Mouse (Mus musculus) heart, adult 2 months (tissue): ENCODE measurements around the gene Hs3st5. TPM values are rescaled to one million over a fixed set of nuclear protein-coding genes. Genes with fewer than 3 reads are reported as not detected.

Experiments used
- DNase-seq, 2 experiments: peaks; one replicate each; pipeline ENCODE4 v3.0.0; 2021
- H3K27ac ChIP-seq: fragments of 200-600 bp; 2 replicates; pipeline ENCODE4 v1.8.1; 2022
- H3K27me3 ChIP-seq: fragments of 200-500 bp; 2 replicates; pipeline ENCODE4 v1.6.1; 2012; ENCODE audit warnings: mild to moderate bottlenecking, low read length, inconsistent platforms, mixed read lengths; ENCODE audit not compliant: control insufficient read depth, insufficient read depth
- H3K36me3 ChIP-seq: fragments of 200-500 bp; 2 replicates; pipeline ENCODE4 v1.6.1; 2012; ENCODE audit warnings: low read length, inconsistent platforms; ENCODE audit not compliant: control insufficient read depth, insufficient read depth
- H3K4me1 ChIP-seq: fragments of 200-500 bp; 2 replicates; pipeline ENCODE4 v1.6.1; 2011; ENCODE audit warnings: low read length; ENCODE audit not compliant: control insufficient read depth, insufficient read depth
- H3K4me3 ChIP-seq: fragments of 200-600 bp; 2 replicates; pipeline ENCODE4 v1.8.1; 2022
- H3K79me2 ChIP-seq: fragments of 200-500 bp; replicated peaks from 2 replicates; pipeline ENCODE4 v1.6.1; 2012; ENCODE audit warnings: mild to moderate bottlenecking, inconsistent platforms, low read length, moderate library complexity, mixed read lengths; ENCODE audit not compliant: control insufficient read depth, insufficient read depth
- H3K9ac ChIP-seq: fragments of 200-500 bp; 2 replicates; pipeline ENCODE4 v1.6.1; 2012; ENCODE audit warnings: low read depth, mild to moderate bottlenecking, control low read depth, inconsistent platforms, low read length, mixed read lengths
- CTCF ChIP-seq: fragments of 200-600 bp; IDR thresholded peaks from 2 replicates; pipeline ENCODE4 v1.8.1; 2022; ENCODE audit warnings: antibody characterized with exemption, mild to moderate bottlenecking, moderate library complexity
- EP300 ChIP-seq: fragments of 200-500 bp; IDR thresholded peaks from 2 replicates; pipeline ENCODE4 v1.6.1; 2011; ENCODE audit warnings: low read depth, low read length, control low read depth; ENCODE audit not compliant: insufficient read depth
- POLR2A ChIP-seq: fragments of 200-500 bp; IDR thresholded peaks from 2 replicates; pipeline ENCODE4 v1.6.1; 2011; ENCODE audit warnings: mild to moderate bottlenecking, low read depth, low read length, control low read depth; ENCODE audit not compliant: insufficient read depth
- WGBS: fragments of 180-500 bp; shearing (Covaris S2); methylation state at CpG from one replicate; pipeline ENCODE4 v1.1.7; 2018; 5-methylcytosine and 5-hydroxymethylcytosine counted together
- intact Hi-C: fragments of 180-260 bp; cut with DNase I; formaldehyde crosslinking; loops from one replicate; pipeline ENCODE4 v1.15.1; 2025
- polyA plus RNA-seq: library from polyadenylated mRNA; depleted of rRNA; stranded (reverse); fragments of >200 nt; gene quantifications from 2 replicates; pipeline ENCODE4 v1.2.3, GENCODE M21; 2012
- total RNA-seq, 2 experiments: library from RNA; stranded (reverse); gene quantifications; 2 replicates each; pipeline ENCODE4 v1.2.3; 2021

The Hs3st5 gene
- total and polyA plus RNA-seq, 3 experiments = 0.49 to 4.7 (median 2.4) TPM

DNA sequence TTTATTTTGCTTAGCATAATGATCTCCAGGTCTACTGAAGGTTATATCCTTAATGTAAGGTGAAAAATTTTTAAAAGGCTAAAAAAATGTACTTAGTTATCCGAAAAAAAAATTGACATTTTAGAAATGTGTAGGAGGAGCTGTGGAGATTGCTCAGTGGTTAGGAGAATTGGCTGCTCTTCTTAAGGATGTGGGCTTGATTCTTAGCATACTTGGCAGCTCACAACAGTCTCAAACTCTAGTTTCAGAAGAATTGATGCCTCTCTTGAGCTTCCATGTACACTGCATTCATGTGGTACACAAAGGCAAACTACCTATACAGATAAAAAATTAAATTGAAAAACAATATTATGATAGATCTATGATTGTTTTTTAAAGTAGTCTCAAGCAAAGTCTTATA, 125.1 kb downstream of the Hs3st5 start:
- no peak overlapping the region for H3K27ac ChIP-seq
- H3K4me1 ChIP-seq = no peaks in the 10 kb centered on the region
- no peaks in the 10 kb centered on the region for H3K27me3 ChIP-seq
- intact Hi-C loops = no loop called here
- H3K9ac ChIP-seq = no peak overlapping the region
- TF ChIP-seq EP300 (no peak), POLR2A (no peak), CTCF (no peak)
- no peak overlapping the region for H3K4me3 ChIP-seq
- no peaks in the 10 kb centered on the region for H3K36me3 ChIP-seq
- no peak for DNase-seq
- 42% methylated on average over 1 of the region's 1 CpGs for WGBS
- H3K79me2 ChIP-seq = no peaks in the 10 kb centered on the region

DNA sequence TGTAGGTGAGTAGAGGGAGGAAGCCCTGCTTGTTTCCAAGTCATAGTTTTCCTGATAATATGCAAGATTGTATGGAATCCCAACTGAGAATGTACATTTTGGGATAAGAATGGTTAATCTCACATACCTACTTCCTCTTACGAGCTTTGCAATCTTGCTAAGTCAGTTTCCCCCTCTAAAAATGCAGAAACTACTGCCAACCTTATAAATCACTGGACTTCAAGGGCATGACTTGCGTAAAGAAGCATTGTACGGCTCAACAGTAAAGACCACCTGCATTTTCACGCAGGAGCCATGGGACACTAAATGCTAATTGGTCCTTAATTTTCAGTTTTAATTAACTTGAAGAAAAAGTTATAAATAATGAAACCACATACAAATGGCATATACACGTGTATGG, 144.0 kb downstream of the Hs3st5 start:
- Histone ChIP-seq H3K27me3 (no peaks in the 10 kb centered on the region), H3K4me1 (no peaks in the 10 kb centered on the region), H3K9ac (no peak overlapping the region), H3K27ac (no peak overlapping the region), H3K79me2 (no peaks in the 10 kb centered on the region), H3K36me3 (no peaks in the 10 kb centered on the region), H3K4me3 (no peak overlapping the region)
- WGBS = 71% methylated on average over 5 of the region's 5 CpGs
- intact Hi-C loops = no loop called here
- TF ChIP-seq CTCF = no peak
- TF ChIP-seq EP300 = no peak
- TF ChIP-seq POLR2A = no peak
- no peak for DNase-seq

DNA sequence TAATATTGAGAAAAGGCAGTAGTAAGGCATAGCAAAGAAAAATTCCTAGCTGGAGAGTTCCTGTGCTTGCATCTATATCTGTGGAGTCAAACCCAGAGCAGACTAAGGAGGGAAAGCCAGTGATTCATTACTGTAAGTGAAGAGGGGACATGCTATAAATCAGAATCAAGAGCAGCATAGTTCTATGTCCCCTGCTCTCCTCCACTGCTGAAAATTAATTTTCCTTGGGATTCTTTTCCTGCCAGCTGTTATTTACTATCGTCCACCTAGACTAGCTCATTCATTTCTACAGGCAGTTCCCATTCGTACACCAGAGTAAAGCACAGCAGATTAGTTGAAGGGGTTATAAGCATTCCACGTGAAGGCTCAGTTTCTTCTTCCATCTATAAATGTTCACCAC, 207.4 kb downstream of the Hs3st5 start:
- Histone ChIP-seq H3K36me3 (no peaks in the 10 kb centered on the region), H3K4me3 (no peak overlapping the region), H3K4me1 (no peaks in the 10 kb centered on the region; the same call in 1 of the 2 replicates), H3K27ac (no peak overlapping the region), H3K27me3 (no peaks in the 10 kb centered on the region), H3K79me2 (no peaks in the 10 kb centered on the region), H3K9ac (no peak overlapping the region)
- no peak for DNase-seq
- TF ChIP-seq POLR2A (no peak), CTCF (no peak), EP300 (no peak)
- intact Hi-C loops = no loop called here
- 83% methylated on average over 3 of the region's 3 CpGs for WGBS

DNA sequence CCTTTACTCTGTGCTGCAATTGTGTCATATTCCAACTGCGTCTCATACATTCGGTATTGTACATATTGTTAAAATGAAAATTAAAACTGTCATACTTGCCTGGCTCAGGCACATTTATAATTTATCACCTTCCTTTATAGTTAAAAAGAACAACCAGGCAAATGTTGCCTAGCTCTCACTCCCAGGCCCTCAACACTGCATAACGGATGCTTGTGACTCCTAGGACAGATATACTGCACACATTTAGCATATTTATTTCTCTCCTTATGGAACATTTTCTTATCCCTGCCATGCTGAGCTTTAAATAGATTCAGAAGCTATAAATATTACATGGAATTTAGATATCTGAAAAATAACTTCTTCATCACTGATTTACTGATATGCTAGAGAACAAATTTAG, 219.6 kb downstream of the Hs3st5 start:
- H3K36me3 ChIP-seq = no peaks in the 10 kb centered on the region
- TF ChIP-seq CTCF (no peak), EP300 (no peak), POLR2A (no peak)
- intact Hi-C loops = no loop called here
- no peak overlapping the region for H3K9ac ChIP-seq
- no peaks in the 10 kb centered on the region for H3K79me2 ChIP-seq
- H3K27me3 ChIP-seq = no peaks in the 10 kb centered on the region
- WGBS = 86% methylated on average over 3 of the region's 3 CpGs
- no peaks in the 10 kb centered on the region for H3K4me1 ChIP-seq
- no peak for DNase-seq
- H3K4me3 ChIP-seq = no peak overlapping the region
- H3K27ac ChIP-seq = no peak overlapping the region

DNA sequence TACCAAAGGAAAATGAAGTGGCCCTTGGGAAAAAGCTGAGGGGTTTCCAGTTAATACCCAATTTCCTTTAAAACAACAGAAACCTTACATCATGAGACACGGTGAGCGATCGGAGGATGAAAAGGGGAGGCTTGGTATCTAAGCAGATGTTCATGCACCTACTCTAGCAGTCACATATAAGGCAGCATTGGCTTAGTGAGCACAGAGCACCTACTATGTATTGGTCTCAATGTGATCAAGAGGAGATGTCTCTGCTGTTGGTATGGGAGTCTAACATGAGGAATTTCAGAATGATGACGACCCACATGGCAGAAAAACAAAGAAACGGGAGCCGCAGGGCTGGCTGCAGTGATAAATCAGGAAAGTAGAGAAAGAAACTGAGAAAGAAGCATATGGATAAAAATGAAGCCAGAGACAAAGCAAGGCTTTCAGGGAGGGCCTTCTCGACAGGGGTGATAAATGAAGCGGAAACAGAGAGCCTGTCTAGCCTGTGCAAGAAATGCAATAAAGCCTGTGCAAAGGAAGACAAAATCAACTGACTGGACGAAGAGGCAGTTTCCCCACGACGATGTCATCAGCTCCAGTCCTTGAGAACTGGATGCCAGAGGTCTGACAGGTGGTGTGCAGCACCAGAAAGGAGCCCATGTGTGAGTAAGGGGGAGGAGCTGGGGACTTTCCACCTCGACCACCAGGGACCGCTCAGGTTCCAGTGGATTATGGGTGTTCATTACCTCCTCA, 222.9 kb downstream of the Hs3st5 start:
- H3K4me3 ChIP-seq = no peak overlapping the region
- WGBS = 63% methylated on average over 13 of the region's 13 CpGs
- H3K4me1 ChIP-seq = no peaks in the 10 kb centered on the region
- H3K36me3 ChIP-seq = no peaks in the 10 kb centered on the region
- no peak overlapping the region for H3K27ac ChIP-seq
- no peaks in the 10 kb centered on the region for H3K79me2 ChIP-seq
- H3K27me3 ChIP-seq = no peaks in the 10 kb centered on the region
- H3K9ac ChIP-seq = no peak overlapping the region
- DNase-seq = no peak
- intact Hi-C loops = no loop called here
- TF ChIP-seq POLR2A = no peak
- no peak for TF ChIP-seq EP300
- no peak for TF ChIP-seq CTCF

DNA sequence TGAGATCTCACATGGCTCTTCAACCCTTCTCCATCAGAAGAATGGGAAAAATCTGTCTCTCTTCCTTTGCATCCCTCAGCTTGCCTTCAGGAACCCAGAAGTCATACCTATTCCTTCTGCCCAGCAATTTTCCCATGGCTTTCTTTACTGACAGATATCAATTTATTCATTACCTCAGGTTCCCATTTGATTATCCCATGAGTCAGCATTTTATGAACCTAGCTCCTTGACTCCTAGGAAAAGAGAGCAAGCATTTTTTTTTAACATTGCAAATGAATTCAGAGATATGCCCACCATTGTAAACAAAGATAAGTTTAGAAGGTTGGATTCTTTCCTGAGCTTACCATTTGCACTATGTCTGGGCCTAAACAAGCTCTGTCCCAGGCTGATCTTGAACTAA, 232.8 kb downstream of the Hs3st5 start:
- H3K27me3 ChIP-seq = no peaks in the 10 kb centered on the region
- H3K4me1 ChIP-seq = no peaks in the 10 kb centered on the region
- no peak overlapping the region for H3K9ac ChIP-seq
- intact Hi-C loops = no loop called here
- no peak for DNase-seq
- H3K27ac ChIP-seq = no peak overlapping the region
- H3K36me3 ChIP-seq = no peaks in the 10 kb centered on the region
- H3K4me3 ChIP-seq = no peak overlapping the region
- TF ChIP-seq CTCF = no peak
- TF ChIP-seq EP300 = no peak
- no peak for TF ChIP-seq POLR2A
- no peaks in the 10 kb centered on the region for H3K79me2 ChIP-seq
